Mouse (Mus musculus): ENCODE results near the gene Radil.

Radil gene

GRCm38 (mm10) chr5:142545014-142545795 lies 5.7 kb downstream of the Radil start:
- DNase-seq (ENCODE audit: low read depth) = no peak

GRCm38 (mm10) chr5:142537286-142537685 lies 13.6 kb downstream of the Radil start:
- no peak for DNase-seq (ENCODE audit: low read depth)

GRCm38 (mm10) chr5:142535388-142535787 lies 15.5 kb downstream of the Radil start:
- no peak for DNase-seq (ENCODE audit: low read depth)

- no peak for DNase-seq (ENCODE audit: low read depth)
Observed at GRCm38 (mm10) chr5:142529915-142530314, 21.0 kb downstream of the Radil start, which contains the start of gene Papolb. Gene Papolb, minus strand, starts transcription at chr5:142530076.

GRCm38 (mm10) chr5:142524711-142525464 lies 26.0 kb downstream of the Radil start:
- DNase-seq (ENCODE audit: low read depth) = no peak

- peak; percentile 41 for DNase-seq (ENCODE audit: low read depth)
Observed at GRCm38 (mm10) chr5:142521195-142521866, 29.6 kb downstream of the Radil start.

GRCm38 (mm10) chr5:142520360-142520759 lies 30.5 kb downstream of the Radil start:
- DNase-seq (ENCODE audit: low read depth) = no peak

GRCm38 (mm10) chr5:142518973-142519372 lies 31.9 kb downstream of the Radil start:
- no peak for DNase-seq (ENCODE audit: low read depth)

GRCm38 (mm10) chr5:142512112-142512511 lies 38.8 kb downstream of the Radil start:
- DNase-seq (ENCODE audit: low read depth) = no peak

GRCm38 (mm10) chr5:142510061-142510414 lies 40.9 kb downstream of the Radil start:
- DNase-seq (ENCODE audit: low read depth) = no peak

GRCm38 (mm10) chr5:142509141-142510060 lies 41.5 kb downstream of the Radil start:
- no peak for DNase-seq (ENCODE audit: low read depth)

- DNase-seq (ENCODE audit: low read depth) = no peak
Observed at GRCm38 (mm10) chr5:142505695-142506423, 45.0 kb downstream of the Radil start.

GRCm38 (mm10) chr5:142504175-142504574 lies 46.7 kb downstream of the Radil start:
- DNase-seq (ENCODE audit: low read depth) = no peak

GRCm38 (mm10) chr5:142502414-142502813 lies 48.5 kb downstream of the Radil start:
- peak; percentile 68 for DNase-seq (ENCODE audit: low read depth)

GRCm38 (mm10) chr5:142500918-142501317 lies 50.0 kb downstream of the Radil start:
- DNase-seq (ENCODE audit: low read depth) = no peak

GRCm38 (mm10) chr5:142498964-142499363 lies 51.9 kb downstream of the Radil start:
- no peak for DNase-seq (ENCODE audit: low read depth)

- DNase-seq (ENCODE audit: low read depth) = no peak
Observed at GRCm38 (mm10) chr5:142495321-142496096, 55.4 kb downstream of the Radil start.

- DNase-seq (ENCODE audit: low read depth) = no peak
Observed at GRCm38 (mm10) chr5:142493307-142493706, 57.6 kb downstream of the Radil start.

GRCm38 (mm10) chr5:142489955-142490707 lies 60.8 kb downstream of the Radil start:
- DNase-seq (ENCODE audit: low read depth) = peak; percentile 36
